Mouse (Mus musculus) heart, adult 2 months (tissue): Measurements from ENCODE around the gene Podxl2.

Source experiments
- CTCF ChIP-seq: fragments of 200-600 bp; IDR thresholded peaks from 2 replicates; pipeline ENCODE4 v1.8.1; 2022; ENCODE audit warnings: antibody characterized with exemption, mild to moderate bottlenecking, moderate library complexity
- POLR2A ChIP-seq: fragments of 200-500 bp; IDR thresholded peaks from 2 replicates; pipeline ENCODE4 v1.6.1; 2011; ENCODE audit warnings: mild to moderate bottlenecking, low read depth, low read length, control low read depth; ENCODE audit not compliant: insufficient read depth

- TF ChIP-seq CTCF (no peak), POLR2A (no peak)
These were observed 14.7 kb upstream of the Podxl2 start for GRCm38 (mm10) chr6:88889410-88890042.
